Comparison of ENCODE assay signal across 8 mouse cellular contexts in the genomic region with DNA sequence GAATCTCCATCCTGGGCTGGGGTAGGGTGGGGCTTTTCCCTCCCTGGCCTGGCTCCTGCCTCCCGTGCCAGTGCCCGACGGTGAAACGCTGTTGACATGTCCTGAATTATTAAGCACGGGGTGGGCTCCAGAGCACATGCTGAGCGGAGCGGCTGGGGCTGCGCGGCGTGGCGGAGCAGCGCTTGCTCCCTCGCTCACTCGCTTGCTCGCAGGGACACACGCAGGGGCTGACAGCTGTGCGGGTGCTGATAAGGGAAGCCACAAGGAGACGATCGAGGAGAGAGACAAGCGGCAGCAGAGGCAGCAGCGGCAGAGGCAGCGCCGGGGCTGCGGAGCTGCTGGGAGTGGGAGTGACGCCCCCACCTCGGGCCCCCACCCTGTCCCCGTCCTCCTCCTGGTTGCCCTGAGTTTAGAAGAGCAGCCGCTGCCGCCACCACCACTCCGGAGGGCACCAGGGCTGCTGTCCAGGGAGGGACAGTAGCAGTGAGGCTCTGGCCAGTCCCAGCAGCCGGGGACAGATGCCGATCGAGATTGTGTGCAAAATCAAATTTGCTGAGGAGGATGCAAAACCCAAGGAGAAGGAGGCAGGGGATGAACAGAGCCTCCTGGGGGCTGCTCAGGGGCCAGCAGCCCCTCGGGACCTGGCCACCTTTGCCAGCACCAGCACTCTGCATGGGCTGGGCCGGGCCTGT. TPM values are rescaled to one million over a fixed set of nuclear protein-coding genes. Genes with fewer than 3 reads are reported as not detected.
DNase-seq lines count a peak whose midpoint lies in the region; ATAC-seq and TF ChIP-seq lines count a peak whose summit lies in the region.

A gene (plus strand): TSS at position 123 of the 692 bp plus-strand sequence.

- TF ChIP-seq EP300 in liver, postnatal 0 days (IDR thresholded peaks at IDR 0.05; ENCODE audit: low read depth) = no peak; the same call in 1 of the 2 replicates

- peaks cover 94% of the 10 kb centered on the region for H3K27me3 ChIP-seq in heart, embryonic 15.5 days
- H3K27me3 ChIP-seq in hindbrain, embryonic 10.5 days (ENCODE audit: insufficient read depth, poor library complexity, severe bottlenecking) = peaks cover 98% of the 10 kb centered on the region
- H3K27me3 ChIP-seq in liver, postnatal 0 days (ENCODE audit: insufficient read depth, low read length) = peaks cover 88% of the 10 kb centered on the region

- peak within 1 kb of the TSS; percentile 62 for H3K4me2 ChIP-seq in heart, embryonic 15.5 days
- peak within 1 kb of the TSS; percentile 58 for H3K4me2 ChIP-seq in liver, postnatal 0 days (ENCODE audit: low read depth, low read length)

- no peak within 1 kb of the TSS for H3K27ac ChIP-seq in heart, embryonic 15.5 days
- peak within 1 kb of the TSS; percentile 75 for H3K27ac ChIP-seq in hindbrain, embryonic 10.5 days
- H3K27ac ChIP-seq in liver, postnatal 0 days (ENCODE audit: low read depth) = no peak within 1 kb of the TSS

- TF ChIP-seq CTCF in liver, postnatal 0 days (IDR thresholded peaks at IDR 0.05; ENCODE audit: low read depth) = no peak

- peak within 1 kb of the TSS; percentile 25; the same call in 1 of the 2 replicates for H3K9ac ChIP-seq in heart, embryonic 15.5 days
- H3K9ac ChIP-seq in liver, postnatal 0 days (replicated peaks) = no peak within 1 kb of the TSS

- ATAC-seq in heart, embryonic 15.5 days (replicated peaks; ENCODE audit: insufficient number of reproducible peaks, insufficient read depth, low FRiP score, low read depth) = 0 out of 2 replicates have a peak, but pooled peaks have one; percentile 2
- ATAC-seq in liver, postnatal 0 days = peak; percentile 50
- no peak for ATAC-seq in monocyte, adult 5-6 weeks (replicated peaks; ENCODE audit: insufficient number of reproducible peaks, low FRiP score, low TSS enrichment, poor library complexity, severe bottlenecking)

- no peak for DNase-seq in heart, adult 18-20 months
- peak; percentile 57 for DNase-seq in MN1 (ENCODE audit: low spot score)
- peak; percentile 50 for DNase-seq in hindbrain, embryonic 10.5 days (ENCODE audit: low spot score)
- DNase-seq in liver, postnatal 0 days = peak; percentile 63
- DNase-seq in cerebellum, adult 9-11 months = no peak
- DNase-seq in urinary bladder, postnatal 36 days (ENCODE audit: low spot score in 2 of 2) = no peak

- WGBS in heart, embryonic 15.5 days = 1% methylated on average over 35 of the region's 35 CpGs
- 1% methylated on average over 35 of the region's 35 CpGs for WGBS in hindbrain, embryonic 10.5 days
- 4% methylated on average over 29 of the region's 35 CpGs for WGBS in liver, postnatal 0 days (ENCODE audit: insufficient replicate concordance)

- H3K36me3 ChIP-seq in heart, embryonic 15.5 days = no peaks in the 10 kb centered on the region
- no peaks in the 10 kb centered on the region for H3K36me3 ChIP-seq in hindbrain, embryonic 10.5 days
- H3K36me3 ChIP-seq in liver, postnatal 0 days (replicated peaks; ENCODE audit: insufficient read depth, low read length) = no peaks in the 10 kb centered on the region

- H3K4me3 ChIP-seq in heart, embryonic 15.5 days = peak within 1 kb of the TSS; percentile 37
- peak within 1 kb of the TSS; percentile 51 for H3K4me3 ChIP-seq in hindbrain, embryonic 10.5 days
- peak within 1 kb of the TSS; percentile 22; the same call in 1 of the 2 replicates for H3K4me3 ChIP-seq in liver, postnatal 0 days (ENCODE audit: low read depth, low read length)

- H3K9me3 ChIP-seq in heart, embryonic 15.5 days (replicated peaks) = no peaks in the 10 kb centered on the region
- H3K9me3 ChIP-seq in hindbrain, embryonic 10.5 days = no peaks in the 10 kb centered on the region
- H3K9me3 ChIP-seq in liver, postnatal 0 days (ENCODE audit: low read length) = no peaks in the 10 kb centered on the region

- peaks cover 56% of the 10 kb centered on the region for H3K4me1 ChIP-seq in heart, embryonic 15.5 days (replicated peaks)
- peaks cover 98% of the 10 kb centered on the region for H3K4me1 ChIP-seq in hindbrain, embryonic 10.5 days (replicated peaks)
- peaks cover 39% of the 10 kb centered on the region for H3K4me1 ChIP-seq in liver, postnatal 0 days (ENCODE audit: insufficient read depth)

RNA-seq across cellular contexts. Expression of the gene that starts here (rescaled TPM):
- polyA plus RNA-seq in heart, embryonic 15.5 days (2015; fragmentation: Nextera tagmentation; extraction: Ambion mirVana) = 0.40 and 0.81 TPM in 2 replicates
- total RNA-seq in heart, adult 18-20 months (2021) = not detected
- 3.8 and 9.3 TPM in 2 replicates for polyA plus RNA-seq in hindbrain, embryonic 10.5 days (2016; fragmentation: Nextera tagmentation; extraction: Ambion mirVana)
- not detected in 2 replicates for polyA plus RNA-seq in liver, postnatal 0 days (2015; fragmentation: Nextera tagmentation; extraction: Ambion mirVana)
- not detected in 3 replicates for total RNA-seq in monocyte, adult 5-6 weeks (2017)

Comparison
In these comparisons a context has a peak if more than half of its experiments do, and no peak if none do; other contexts are left out.
1. Peak in ATAC-seq, H3K4me3 ChIP-seq, H3K9ac ChIP-seq and H3K4me2 ChIP-seq in heart, embryonic 15.5 days; RNA of the gene not detected or under 1 TPM.
2. Peak in DNase-seq, ATAC-seq, H3K4me3 ChIP-seq and H3K4me2 ChIP-seq in liver, postnatal 0 days; RNA of the gene not detected or under 1 TPM.
3. DNase-seq: peak in MN1 (single experiment) and hindbrain, embryonic 10.5 days (single experiment); none in heart, adult 18-20 months (0 of 2), cerebellum, adult 9-11 months (single experiment) and urinary bladder, postnatal 36 days (0 of 2).
4. Peak in every context shown above with its lines, with median percentiles within 50 percentile points of each other: H3K4me3 ChIP-seq.